Mouse (Mus musculus) adrenal gland, adult 8-10 months (tissue): Measurements from ENCODE around the gene 1700007K13Rik. TPM values are rescaled to one million over a fixed set of nuclear protein-coding genes. Genes with fewer than 3 reads are reported as not detected.
A peak's percentile ranks its signal among the peaks of the same experiment; 100 is the strongest.
"Not testable (repeated sequence)": the region's sequence is repeated elsewhere in the genome, so short reads cannot be mapped to it uniquely, and the experiment has no call there.

Source experiments
- DNase-seq: peaks from one replicate; pipeline ENCODE4 v3.0.0; 2022
- total RNA-seq, 4 experiments: library from RNA; stranded (reverse); gene quantifications; 2 replicates each; pipeline ENCODE4 v1.2.4; 2022

Gene 1700007K13Rik
- under 1 TPM in 3 of 4 experiments, not detected in 1; 0.49 to 0.99 (median 0.89) TPM for total RNA-seq

- DNase-seq: peak; percentile 72
Observed at GRCm38 (mm10) chr2:28465836-28466518, at the start of gene 1700007K13Rik. 1700007K13Rik (minus strand) TSS chr2:28466332.

GRCm38 (mm10) chr2:28514489-28514888 lies 48.4 kb upstream of the 1700007K13Rik start:
- no peak for DNase-seq

GRCm38 (mm10) chr2:28513431-28514370 lies 47.6 kb upstream of the 1700007K13Rik start:
- no peak for DNase-seq

- no peak for DNase-seq
Observed at GRCm38 (mm10) chr2:28512798-28513401, 46.8 kb upstream of the 1700007K13Rik start, which contains the start of gene Ralgds. Ralgds (plus strand) TSS chr2:28513125.

GRCm38 (mm10) chr2:28511600-28511999 lies 45.5 kb upstream of the 1700007K13Rik start:
- DNase-seq: not testable (repeated sequence)

- no peak for DNase-seq
Observed at GRCm38 (mm10) chr2:28506291-28506690, 40.2 kb upstream of the 1700007K13Rik start.

GRCm38 (mm10) chr2:28505795-28506194 lies 39.7 kb upstream of the 1700007K13Rik start, which contains the start of gene Gm10134:
Gm10134 (plus strand) TSS chr2:28506095.
- DNase-seq: no peak

GRCm38 (mm10) chr2:28504676-28505075 lies 38.5 kb upstream of the 1700007K13Rik start:
- no peak for DNase-seq

GRCm38 (mm10) chr2:28502987-28503386 lies 36.9 kb upstream of the 1700007K13Rik start:
- DNase-seq: no peak

GRCm38 (mm10) chr2:28498431-28498830 lies 32.3 kb upstream of the 1700007K13Rik start:
- no peak for DNase-seq

GRCm38 (mm10) chr2:28497561-28497960 lies 31.4 kb upstream of the 1700007K13Rik start:
- no peak for DNase-seq

- DNase-seq: no peak
Observed at GRCm38 (mm10) chr2:28496671-28497070, 30.5 kb upstream of the 1700007K13Rik start, which contains the start of gene Gbgt1. Gbgt1 (plus strand) TSS chr2:28496891.

GRCm38 (mm10) chr2:28495801-28496595 lies 29.9 kb upstream of the 1700007K13Rik start:
- no peak for DNase-seq

GRCm38 (mm10) chr2:28495207-28495756 lies 29.1 kb upstream of the 1700007K13Rik start:
- no peak for DNase-seq

GRCm38 (mm10) chr2:28494521-28494920 lies 28.4 kb upstream of the 1700007K13Rik start:
- DNase-seq: no peak

- no peak for DNase-seq
Observed at GRCm38 (mm10) chr2:28483861-28484260, 17.7 kb upstream of the 1700007K13Rik start.

GRCm38 (mm10) chr2:28479208-28480204 lies 13.4 kb upstream of the 1700007K13Rik start:
- DNase-seq: no peak

- DNase-seq: not testable (repeated sequence)
Observed at GRCm38 (mm10) chr2:28477993-28478392, 11.9 kb upstream of the 1700007K13Rik start.

- DNase-seq: not testable (repeated sequence)
Observed at GRCm38 (mm10) chr2:28472011-28472410, 5.9 kb upstream of the 1700007K13Rik start.

- no peak for DNase-seq
Observed at GRCm38 (mm10) chr2:28470591-28470990, 4.5 kb upstream of the 1700007K13Rik start.
